Mouse (Mus musculus) ovary, postnatal 14 days (tissue): Measurements from ENCODE around the gene Zmiz1.

ENCODE experiments used
- DNase-seq: peaks from one replicate; pipeline ENCODE4 v3.0.0; 2022; ENCODE audit warnings: low spot score

The Zmiz1 gene

DNA sequence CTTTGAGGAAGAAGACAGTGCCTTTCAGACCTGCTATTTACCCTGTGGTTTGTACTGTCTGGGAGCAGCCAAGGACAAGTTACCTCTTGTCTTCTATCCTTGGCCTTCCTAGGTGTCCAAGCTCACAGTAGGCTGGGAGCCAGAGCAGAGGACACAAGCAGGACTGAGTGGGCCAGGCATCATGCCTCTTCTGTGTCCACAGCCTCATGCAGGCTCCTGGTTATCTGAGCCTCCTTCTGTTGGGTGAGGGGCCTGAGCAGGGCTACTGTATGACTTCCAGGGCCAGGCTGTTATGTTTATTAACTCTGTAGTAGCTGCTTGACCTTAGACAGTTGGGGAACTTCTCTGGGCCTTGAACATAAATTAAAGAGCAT is 75.4 kb downstream of the Zmiz1 start:
- no peak for DNase-seq

DNA sequence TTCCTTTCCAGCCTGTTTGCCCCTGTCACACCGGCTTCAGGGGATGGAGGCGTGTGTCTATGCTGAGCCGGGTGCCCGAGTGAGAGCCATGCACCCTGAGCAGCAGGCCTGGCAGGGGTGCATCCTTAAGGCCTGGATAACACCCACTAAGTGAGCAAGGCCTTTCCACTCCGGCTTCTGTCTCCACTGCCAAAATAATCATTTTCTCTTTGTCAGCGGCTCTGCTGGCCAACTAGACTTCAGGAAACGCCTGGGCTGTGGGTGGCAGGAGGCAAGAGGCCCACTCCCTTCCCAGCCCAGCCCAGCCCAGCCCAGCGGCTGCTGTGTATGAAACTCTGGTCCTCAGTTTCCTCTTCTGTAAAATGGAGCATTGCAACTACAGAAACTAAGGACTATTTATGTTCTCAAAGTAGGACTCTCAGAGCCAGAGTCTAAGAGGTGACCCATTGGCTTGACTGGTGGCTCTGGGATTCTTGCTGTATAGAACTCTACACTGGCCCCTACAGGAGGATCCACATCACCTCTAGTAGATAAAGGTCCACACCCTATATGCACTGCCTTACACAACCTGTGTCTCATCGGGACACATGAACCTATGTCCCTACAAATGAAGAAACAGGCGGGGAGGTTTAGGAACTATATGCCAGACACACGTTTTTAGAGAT is 76.1 kb downstream of the Zmiz1 start:
- no peak for DNase-seq

DNA sequence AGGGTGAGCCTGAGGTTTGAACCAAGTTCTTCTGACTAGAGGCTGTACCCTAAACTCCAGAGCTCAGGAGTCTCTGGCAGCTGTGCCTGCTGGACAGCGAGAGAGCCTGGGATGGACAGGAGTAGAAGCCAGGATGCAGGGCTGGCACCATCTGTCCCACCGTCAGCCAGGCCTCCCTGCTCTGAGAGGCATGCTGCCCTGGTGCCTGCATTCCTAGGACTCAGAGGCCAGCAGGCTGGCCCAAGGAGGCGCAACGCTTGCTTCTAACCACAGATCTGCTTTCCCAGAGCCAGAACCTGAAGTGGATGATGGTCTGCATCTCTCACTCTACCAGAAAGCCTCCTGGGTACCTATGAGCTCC is 76.6 kb downstream of the Zmiz1 start:
- no peak for DNase-seq

DNA sequence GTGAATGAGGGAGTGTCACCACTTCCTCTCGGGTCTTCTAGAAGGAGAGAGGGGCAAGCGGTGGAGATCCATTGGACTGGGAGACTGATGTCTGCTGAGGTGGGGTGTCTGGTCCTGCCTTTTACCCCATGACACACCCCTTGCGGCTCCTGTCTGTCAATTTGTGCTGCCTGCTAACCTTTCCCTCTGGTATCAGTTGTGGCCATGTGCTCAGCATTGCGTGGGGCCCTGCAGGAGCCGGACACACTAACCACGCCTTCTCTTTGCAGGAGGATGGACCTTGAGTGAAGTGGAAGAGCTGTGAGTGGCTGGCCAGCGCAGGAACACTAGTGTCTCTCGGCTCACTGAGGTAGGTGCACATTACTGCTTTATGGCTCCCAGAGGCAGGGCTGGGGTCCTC is 77.5 kb downstream of the Zmiz1 start:
- DNase-seq, result no peak

DNA sequence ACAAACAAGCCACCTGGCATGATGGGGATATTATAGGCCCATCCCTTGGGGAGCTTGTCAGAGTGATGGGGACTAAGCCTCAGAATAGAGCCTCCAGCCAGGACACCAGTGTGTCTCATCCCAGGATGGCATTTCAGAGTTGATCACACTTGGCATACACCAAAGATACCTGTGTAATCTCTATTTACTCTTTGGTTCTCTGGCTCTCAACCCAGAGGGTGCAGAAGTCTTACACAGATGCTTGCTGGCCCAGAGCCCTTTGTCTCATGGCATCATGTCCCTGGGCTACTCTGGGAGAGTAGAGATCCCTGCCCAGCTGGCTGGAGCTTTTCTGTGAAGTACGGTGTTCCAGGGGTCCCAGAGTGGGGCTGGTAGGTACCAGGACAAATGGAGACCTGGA is 78.4 kb downstream of the Zmiz1 start:
- DNase-seq, result no peak

DNA sequence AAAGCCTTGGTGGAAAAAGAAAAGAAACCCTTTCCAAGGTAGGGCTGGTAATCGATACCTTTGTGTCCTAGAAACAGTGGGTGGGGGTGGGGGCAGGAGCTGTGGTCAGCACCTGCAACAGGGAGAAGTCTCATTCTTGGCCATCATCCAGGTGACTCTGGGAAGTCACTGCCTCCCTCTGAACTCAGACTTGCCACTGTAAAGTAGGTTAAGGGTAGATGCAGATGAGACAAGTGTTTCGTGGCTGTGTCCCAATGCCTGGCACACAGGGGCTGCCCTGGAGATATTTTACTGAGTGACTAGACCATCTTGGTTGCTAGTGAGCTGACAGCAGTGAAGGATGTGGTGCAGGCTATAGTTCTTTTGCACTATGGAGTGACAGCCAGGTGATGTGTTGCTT is 79.5 kb downstream of the Zmiz1 start:
- DNase-seq, result no peak

DNA sequence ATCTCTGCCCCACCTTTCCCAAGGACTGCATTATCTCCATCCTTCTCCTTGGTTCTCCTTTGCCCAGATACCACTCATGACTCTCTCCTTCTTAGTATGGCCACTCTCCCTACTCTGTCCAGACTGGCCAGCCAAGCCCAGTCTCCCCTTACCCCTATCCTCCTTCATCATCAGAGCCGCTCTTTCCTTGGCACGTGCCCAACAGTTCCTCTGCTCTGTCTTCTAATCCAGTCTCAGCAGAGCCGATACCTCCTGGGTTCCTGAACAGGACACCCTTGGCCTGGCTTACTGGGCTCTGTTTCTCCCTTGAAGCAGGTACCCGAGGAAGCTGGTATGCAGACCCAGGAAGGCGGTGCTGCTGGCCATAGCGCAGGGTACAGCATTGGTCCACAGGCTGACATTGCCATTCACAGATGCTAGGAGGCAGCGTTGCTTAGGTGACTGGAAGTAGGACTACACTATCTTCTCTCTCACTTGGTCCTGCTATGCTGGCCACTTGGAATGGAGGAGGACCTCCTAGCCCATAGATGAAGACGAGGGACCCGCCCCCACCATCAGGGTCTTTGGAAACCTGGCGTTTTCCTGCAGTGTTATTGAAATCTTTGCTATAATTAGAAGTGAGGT is 80.6 kb downstream of the Zmiz1 start:
- no peak for DNase-seq

DNA sequence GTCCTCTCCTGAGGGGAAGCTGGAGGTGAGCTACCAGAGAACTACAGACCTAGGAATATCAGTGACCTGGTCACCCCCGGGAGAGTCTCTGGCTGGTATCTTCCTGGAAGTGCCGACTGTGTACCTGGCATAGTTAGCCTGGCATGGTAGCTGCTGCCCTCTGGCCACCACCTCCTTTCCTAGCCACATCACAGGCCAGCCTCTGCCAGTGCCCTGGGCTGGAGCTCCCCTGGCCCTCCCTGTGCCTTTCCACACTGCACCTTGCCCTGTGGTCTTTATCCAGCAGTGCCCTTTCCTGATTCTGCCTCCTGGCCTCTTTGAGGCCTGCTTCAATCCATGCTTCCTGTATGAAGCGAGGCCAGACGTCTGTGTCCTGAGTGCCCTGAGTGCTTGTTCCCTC is 81.2 kb downstream of the Zmiz1 start:
- no peak for DNase-seq

DNA sequence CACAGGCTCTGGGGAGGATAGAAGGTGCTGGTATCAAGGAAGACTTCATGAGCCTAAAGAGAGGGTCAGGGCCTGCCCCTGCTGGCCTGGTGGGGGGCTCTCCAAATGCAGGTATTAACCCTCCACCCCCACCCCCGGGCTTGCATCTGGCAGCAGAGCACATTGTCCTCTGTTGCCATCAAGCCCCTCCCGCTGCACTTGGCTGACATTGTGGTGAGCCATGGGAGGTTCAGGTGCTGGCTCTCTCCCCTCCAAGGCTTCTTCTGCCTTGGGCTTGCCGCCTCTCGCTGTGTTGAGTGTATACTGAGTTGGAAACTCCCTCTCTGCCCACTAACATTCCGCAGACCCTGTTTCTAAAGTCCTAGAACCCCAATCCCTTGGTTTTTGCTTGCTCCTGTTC is 82.2 kb downstream of the Zmiz1 start:
- no peak for DNase-seq

DNA sequence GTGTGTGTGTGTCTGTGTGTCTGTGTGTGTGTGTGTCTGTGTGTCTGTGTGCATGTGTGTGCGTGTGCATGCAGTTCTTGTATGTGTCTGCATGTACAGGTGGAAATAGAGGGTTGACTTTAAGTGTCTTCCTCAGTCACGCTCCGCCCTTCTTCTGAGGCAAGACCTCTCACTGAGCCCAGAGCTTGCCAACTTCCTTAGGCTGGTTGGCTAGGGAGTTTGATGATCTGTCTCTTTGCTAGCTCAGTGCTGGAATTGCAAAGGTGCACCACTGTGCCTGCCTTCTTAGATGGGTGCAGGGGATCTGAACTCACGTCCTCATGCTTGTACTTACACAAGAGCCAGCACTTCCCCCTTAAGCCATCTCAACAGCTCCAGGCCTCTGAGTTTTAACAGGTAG is 84.1 kb downstream of the Zmiz1 start:
- DNase-seq, result no peak

DNA sequence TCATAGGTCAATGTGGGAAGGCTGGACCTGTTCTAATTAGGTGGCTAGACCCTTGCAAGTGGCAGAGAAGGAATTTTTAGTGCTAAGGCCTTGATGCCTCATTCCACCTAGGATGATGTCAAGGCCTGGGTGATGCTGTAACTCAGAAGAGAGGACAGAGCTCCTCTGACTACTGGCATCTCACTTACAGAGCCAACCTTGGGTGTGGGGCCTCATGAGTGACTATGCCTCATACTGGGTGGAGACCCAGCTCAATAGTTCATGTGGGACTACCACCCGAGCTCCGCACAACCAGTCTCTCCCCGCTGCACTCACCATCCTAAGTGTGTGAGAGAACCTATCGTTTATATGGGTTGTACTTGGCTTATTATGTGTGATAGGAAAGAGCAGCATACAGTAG is 84.9 kb downstream of the Zmiz1 start:
- no peak for DNase-seq

DNA sequence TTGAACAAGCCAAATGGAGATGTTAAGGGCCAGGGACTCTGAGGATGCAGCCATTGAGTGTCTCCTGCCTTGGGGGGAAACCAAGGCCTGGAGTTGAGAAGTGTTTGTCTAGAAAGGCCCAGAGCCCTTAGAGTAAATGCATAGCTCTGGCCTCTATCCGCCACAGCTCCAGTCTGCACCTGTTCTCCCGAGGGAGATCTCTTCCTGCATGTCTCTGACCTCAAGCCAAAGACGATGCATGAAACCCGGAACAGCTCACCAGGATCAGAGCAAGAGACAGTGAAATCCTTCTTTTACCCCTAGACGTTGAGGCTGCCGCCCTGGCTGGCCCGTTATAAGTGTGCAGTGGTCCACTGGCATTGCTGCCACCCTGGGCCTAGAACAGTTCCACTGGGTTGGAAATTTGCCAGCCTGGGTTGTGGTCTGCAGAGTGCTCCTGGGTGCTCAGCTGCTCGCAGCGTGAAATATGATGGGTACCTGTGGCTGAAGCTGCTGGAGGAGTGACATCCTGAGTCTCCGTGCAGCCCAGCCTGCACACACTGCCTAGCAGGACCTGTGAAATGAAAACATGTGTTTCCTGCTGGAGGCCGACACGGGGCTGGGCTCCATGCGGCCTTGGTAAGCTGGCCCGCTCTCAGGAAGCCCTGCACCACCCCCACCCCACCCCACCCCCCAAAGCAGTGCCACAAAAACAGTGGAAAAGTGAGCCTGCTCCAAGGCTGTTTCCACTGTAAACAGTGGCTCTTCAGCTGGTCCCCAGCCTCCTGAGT is 88.1 kb downstream of the Zmiz1 start:
- no peak for DNase-seq

DNA sequence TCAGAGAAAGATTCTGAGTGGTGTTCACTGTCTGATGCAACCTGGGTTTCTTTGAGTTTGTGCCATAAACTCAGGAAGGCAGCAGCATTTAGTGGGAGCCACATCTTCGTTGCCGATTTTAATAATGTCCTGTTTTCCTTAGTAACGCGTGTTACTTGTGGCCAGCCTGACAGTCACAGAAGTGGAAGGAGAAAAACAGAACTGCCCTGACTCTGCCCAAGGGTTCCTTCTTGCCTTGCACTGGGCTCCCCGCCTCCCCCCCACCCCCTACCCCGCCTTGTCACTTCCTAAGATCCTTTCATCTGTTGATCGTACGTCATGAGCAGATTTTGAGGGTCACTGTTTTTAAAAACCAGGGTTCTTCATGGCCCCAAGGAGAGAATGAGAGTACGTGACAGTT is 88.9 kb downstream of the Zmiz1 start:
- DNase-seq, result no peak

DNA sequence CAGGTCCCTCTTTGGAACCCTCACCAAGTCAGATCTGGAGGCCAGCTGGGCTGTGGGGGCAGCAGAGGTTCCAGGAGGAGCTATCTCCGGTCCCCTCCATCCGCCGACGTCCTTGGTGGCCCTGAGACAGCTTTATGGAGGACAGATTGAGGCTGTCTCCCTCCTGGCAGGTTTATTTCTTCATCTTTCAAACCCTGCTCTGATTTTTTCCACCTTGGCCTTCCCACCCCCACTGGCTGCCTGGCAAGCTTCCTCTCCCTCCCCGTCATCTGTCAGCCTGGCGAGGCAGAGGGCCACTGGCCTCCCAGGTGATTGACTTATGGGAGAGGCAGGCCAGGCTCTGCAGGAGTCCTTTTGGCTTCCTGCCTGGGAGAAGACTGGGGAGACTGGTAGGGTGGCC is 89.7 kb downstream of the Zmiz1 start:
- DNase-seq, result peak; percentile 46

DNA sequence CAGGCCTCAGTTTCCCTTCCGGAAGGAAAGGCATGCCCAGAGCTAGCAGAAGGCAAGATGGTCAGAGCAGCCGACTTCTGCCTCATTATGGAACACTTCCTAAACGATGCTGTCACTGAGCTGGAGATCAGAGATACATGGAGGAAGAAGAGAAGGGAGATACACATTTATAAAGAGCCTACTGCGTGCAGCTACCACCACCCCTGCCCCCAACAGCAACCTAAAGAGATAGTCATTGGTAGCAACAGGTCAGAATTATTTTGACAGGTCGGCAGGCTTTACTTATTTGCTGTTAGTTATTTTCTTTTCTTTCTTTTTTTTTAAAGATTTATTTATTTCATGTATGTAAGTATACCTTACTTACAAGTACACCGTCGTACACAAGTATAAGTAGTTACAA is 90.1 kb downstream of the Zmiz1 start:
- DNase-seq, result no peak

DNA sequence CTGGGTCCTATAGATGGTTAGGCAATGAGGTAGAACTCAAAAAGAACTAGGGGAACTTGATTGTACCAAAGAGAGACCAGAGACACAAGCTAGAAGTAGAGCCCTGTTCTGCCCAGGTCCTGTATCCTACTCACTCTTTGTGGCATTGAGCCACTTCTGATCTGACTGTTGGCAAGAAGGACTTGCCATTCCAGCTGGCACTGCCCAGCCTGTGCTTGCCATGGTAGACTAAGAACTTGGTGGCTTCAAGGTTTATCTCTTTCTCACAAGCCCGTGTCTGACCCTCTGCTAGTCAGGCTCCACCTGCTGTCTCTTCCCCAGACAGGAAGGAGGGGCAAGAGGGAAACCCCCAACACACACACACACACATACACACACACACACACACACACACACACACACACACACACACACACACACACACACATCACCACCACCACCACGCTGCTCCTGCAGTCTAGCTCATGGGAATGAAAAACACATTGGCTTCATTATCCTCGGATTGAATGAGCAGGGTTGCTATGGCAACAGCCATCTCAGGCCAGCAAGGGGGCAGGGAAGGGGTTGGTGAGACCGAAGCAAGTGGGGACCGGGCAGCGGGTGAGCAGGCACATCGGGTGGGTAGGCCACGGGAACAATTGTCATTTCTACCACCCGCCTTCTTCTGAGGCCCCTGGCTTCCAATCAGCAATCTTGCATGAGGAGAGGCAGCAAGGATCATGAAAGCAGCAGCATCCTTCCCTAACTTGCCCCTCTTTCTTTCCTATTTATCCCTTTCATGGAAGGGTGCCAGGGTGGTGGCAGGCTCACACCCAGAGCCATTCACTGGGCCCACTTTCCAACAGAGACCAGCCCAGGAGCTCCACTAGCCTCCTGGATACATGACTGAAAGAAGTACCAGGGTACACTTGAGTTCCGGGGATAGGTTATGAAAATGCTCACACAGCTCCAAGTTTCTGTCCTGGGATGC is 91.2 kb downstream of the Zmiz1 start:
- DNase-seq, result no peak

DNA sequence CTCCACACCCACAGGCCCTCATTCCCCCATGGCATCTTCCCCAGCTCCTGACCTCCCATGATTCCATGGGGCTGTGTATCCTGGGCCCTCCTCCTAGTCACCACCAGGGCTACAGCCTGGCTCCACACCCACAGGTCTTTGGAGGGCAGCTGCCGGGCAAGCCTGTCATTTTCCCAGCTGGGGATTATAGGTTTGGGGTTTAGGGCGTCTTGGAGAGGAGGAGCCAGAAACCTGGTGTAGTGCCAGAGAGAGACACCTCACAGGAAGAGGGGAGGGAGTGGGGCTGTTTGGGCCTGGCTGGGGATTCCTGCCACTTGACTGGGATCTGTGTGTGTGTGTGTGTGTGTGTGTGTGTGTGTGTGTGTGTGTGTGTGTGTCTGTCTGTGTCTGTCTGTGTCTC is 92.7 kb downstream of the Zmiz1 start:
- no peak for DNase-seq

DNA sequence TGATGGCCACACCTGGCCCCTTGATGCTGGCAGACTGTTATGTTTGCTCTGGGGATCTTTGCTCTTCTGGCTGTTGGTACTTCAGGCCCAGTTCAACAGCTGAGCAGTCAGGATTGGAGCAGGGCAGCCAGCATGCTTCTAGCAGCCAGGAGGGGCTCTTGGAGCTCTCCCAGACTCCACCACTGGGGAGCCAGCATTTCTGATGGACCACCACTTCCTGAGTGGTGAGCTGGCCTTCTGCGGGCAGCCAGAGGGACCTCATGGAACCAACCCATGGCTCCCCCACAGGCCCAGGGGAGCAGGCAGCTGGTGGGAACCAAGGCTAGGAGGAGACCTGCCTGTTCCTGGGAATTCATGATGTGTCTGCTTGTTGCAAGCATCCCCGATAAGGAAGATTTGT is 94.4 kb downstream of the Zmiz1 start:
- DNase-seq, result no peak

DNA sequence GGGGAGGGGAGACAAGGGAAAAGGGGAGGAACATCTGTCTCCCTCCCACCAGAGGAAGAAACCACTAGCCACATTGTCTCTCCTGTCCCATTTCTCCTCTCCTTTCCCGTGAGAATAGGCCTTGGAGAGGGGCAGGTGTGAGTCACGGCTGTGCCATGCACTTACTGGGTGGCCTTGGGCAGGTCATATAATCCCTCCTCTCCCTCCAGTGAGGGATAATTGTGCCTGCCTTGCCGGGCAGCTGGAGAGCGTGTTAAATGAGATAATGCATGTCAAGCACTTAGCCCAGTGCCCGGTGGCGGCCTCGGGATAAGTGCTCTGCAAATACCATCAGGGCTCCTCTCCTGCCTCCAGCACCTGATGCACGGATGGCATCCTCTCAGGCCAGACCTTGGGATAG is 95.8 kb downstream of the Zmiz1 start:
- no peak for DNase-seq

DNA sequence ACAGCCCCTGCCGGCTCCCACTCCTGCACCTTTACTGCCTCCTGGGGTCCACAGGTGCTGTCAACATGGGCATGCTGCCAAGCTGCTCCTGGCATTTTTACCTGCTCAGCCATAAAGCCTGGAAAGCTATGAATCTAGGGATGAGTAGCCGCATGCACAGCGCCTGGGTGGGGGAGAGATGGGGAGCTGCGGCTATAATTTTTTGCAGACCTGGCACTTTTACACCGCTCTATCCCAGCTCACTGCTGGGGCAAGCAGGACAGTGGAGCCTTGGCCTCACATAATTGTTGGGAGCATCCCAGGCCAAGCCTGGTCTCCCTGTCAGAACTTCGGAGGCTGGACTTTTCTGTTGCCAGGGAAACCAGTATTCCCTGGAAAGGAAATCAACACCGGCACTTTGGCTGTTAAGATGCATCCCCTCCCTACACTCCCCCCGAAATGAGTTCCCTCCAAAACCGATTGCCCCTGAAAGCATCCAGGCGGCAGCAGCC is 96.4 kb downstream of the Zmiz1 start:
- DNase-seq, result no peak

DNA sequence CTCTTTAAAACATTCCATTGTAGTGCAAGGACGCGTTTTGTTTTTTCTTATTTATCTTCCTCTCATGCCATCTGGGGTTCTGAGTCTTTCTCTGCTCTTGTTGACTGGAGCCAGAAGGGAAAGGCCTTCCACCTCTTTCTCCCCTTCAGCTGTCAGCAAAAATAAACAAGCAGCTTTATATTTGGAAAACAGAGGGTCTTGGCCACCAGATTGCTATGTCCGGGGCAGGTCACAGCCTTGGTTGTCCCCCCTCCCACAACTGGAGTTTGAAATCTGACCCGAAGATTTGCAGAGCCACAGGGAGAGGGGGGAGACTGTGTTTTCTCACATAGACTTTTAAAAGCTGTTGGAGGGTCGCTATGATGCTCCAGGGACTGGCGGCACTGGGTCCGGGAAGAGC is 96.9 kb downstream of the Zmiz1 start:
- no peak for DNase-seq

DNA sequence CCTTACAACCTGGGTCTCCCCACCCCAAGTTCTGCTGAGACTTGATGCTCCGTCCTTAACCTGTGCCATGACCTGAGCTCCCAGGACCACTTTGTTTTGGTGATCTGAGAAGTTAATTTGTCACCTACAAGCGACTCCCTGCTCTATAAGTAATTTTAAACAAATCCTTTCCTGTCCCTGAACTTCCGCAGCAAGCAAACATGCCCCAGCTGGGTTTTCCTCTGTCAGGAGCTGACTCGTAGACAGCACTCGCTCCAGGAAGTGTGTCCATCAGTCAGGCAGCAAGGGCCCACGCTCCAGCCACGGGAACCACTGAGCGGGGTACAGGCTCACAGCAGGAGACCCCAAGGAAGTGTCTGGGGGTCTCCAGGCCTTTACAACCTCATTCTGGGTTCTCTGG is 98.0 kb downstream of the Zmiz1 start:
- no peak for DNase-seq
